Mouse (Mus musculus): ENCODE measurements around the gene Atp6v0c. TPM values are rescaled to one million over a fixed set of nuclear protein-coding genes. Genes with fewer than 3 reads are reported as not detected.

Gene Atp6v0c
- polyA plus RNA-seq, 1 experiment from 2014 or later, result 367 TPM

- Histone ChIP-seq H3K9ac (peak overlapping the region; percentile 90), H3K4me2 (peak overlapping the region; percentile 87), H3K27ac (peak overlapping the region; percentile 94), H3K4me3 (replicated peaks) (peak overlapping the region; percentile 83), H3K36me3 (peaks cover 32% of the 10 kb centered on the region), H3K27me3 (no peaks in the 10 kb centered on the region), H3K4me1 (replicated peaks) (peaks cover 63% of the 10 kb centered on the region), H3K9me3 (replicated peaks) (no peaks in the 10 kb centered on the region)
- under 1% methylated on average over 40 of the region's 41 CpGs for WGBS (ENCODE audit: insufficient replicate concordance)
- ATAC-seq (ENCODE audit: low read depth) (peak; percentile 52), DNase-seq (peak; percentile 64)
Measured at GRCm38 (mm10) chr17:24168590-24169277, 768 bp downstream of the Atp6v0c start.

- Histone ChIP-seq H3K36me3 (peaks cover 32% of the 10 kb centered on the region), H3K9ac (peak overlapping the region; percentile 90), H3K4me2 (peak overlapping the region; percentile 87), H3K4me1 (replicated peaks) (peaks cover 66% of the 10 kb centered on the region), H3K9me3 (replicated peaks) (no peaks in the 10 kb centered on the region), H3K4me3 (replicated peaks) (peak overlapping the region; percentile 83), H3K27me3 (no peaks in the 10 kb centered on the region), H3K27ac (peak overlapping the region; percentile 94)
- no peak for ATAC-seq (ENCODE audit: low read depth)
- WGBS (ENCODE audit: insufficient replicate concordance), result 33% methylated on average over 7 of the region's 7 CpGs
- no peak for DNase-seq
Measured at GRCm38 (mm10) chr17:24167891-24168505, 1.5 kb downstream of the Atp6v0c start.

DNA sequence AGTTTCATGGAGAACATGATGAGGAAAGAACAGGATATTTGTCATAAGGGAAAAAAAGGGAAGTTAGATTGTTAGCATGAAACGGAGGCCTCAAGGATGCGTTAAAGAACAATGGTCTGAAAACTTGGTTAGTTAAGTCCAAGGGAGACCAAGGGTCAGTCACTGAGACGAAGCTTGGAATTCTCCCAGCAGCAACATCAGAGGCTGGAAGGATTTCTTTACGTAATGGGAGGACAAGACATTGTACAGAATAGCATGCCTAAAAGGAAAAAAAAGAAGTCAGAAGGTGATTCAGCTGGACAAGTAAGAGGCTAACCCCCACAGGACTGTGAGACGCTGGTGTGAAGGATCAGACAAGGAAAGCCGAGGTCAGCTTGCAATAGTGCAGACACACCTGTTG, 2.4 kb downstream of the Atp6v0c start:
- Histone ChIP-seq H3K4me3 (replicated peaks) (peak overlapping the region; percentile 83), H3K4me2 (peak overlapping the region; percentile 87), H3K9ac (peak overlapping the region; percentile 90; the same call in 1 of the 2 replicates), H3K9me3 (replicated peaks) (no peaks in the 10 kb centered on the region), H3K36me3 (peaks cover 32% of the 10 kb centered on the region), H3K27me3 (no peaks in the 10 kb centered on the region), H3K4me1 (replicated peaks) (peaks cover 73% of the 10 kb centered on the region), H3K27ac (peak overlapping the region; percentile 94)
- ATAC-seq (ENCODE audit: low read depth) (no peak), DNase-seq (no peak)
- WGBS (ENCODE audit: insufficient replicate concordance), result 72% methylated on average over 6 of the region's 6 CpGs

- DNase-seq (no peak), ATAC-seq (ENCODE audit: low read depth) (no peak)
- H3K9me3 ChIP-seq (replicated peaks), result no peaks in the 10 kb centered on the region
- H3K27me3 ChIP-seq, result no peaks in the 10 kb centered on the region
- WGBS (ENCODE audit: insufficient replicate concordance), result 69% methylated on average over 11 of the region's 11 CpGs
- peaks cover 59% of the 10 kb centered on the region for H3K4me1 ChIP-seq (replicated peaks)
- no peak overlapping the region for H3K4me2 ChIP-seq
- peaks cover 32% of the 10 kb centered on the region for H3K36me3 ChIP-seq
- no peak overlapping the region for H3K4me3 ChIP-seq (replicated peaks)
- no peak overlapping the region for H3K9ac ChIP-seq
- H3K27ac ChIP-seq, result peak overlapping the region; percentile 37
Measured at GRCm38 (mm10) chr17:24164566-24165259, 4.8 kb downstream of the Atp6v0c start.

- Histone ChIP-seq H3K27me3 (no peaks in the 10 kb centered on the region), H3K4me1 (replicated peaks) (peaks cover 56% of the 10 kb centered on the region), H3K9ac (peak within 1 kb of the TSS; percentile 84), H3K4me2 (peak within 1 kb of the TSS; percentile 97), H3K9me3 (replicated peaks) (no peaks in the 10 kb centered on the region), H3K27ac (peak within 1 kb of the TSS; percentile 97), H3K4me3 (replicated peaks) (peak within 1 kb of the TSS; percentile 73), H3K36me3 (peaks cover 32% of the 10 kb centered on the region)
- ATAC-seq (ENCODE audit: low read depth) (peak; percentile 84), DNase-seq (peak; percentile 88)
- WGBS (ENCODE audit: insufficient replicate concordance), result under 1% methylated on average over 47 of the region's 47 CpGs
Measured at GRCm38 (mm10) chr17:24163176-24163962, 6.1 kb downstream of the Atp6v0c start, which contains the start of gene Amdhd2. TSS of gene Amdhd2 (minus strand) at chr17:24163766.

DNA sequence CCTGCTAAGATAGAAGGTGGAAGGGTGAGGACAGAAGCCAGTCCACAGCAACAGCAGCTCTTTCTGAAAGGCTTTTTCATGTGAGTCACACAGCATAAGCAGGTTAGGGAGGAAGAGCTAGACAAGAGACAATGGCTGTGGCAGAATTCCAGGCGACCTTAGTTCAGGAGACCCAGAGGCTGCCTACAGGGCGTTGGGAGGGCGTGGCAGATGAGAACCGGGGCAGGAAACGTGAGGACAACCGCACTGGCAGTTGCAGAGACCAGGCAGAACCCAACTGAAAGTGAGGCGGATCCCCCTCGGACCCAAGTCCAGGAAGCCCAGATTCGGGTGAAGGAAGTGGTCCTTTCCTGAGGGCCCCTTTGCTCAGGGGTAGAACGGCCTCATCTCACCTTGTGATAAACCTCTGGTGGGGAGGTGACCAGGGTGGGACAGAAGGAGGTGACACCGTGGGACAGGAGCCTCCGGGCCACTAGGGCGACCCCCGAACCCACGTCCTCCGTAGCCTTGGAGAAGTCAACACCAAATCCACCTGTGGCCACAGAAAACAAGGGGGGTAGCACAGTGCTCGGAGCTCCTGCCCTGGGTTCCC, 6.8 kb downstream of the Atp6v0c start:
- H3K4me1 ChIP-seq (replicated peaks), result peaks cover 49% of the 10 kb centered on the region
- DNase-seq, result peak; percentile 27
- 4% methylated on average over 17 of the region's 17 CpGs for WGBS (ENCODE audit: insufficient replicate concordance)

DNA sequence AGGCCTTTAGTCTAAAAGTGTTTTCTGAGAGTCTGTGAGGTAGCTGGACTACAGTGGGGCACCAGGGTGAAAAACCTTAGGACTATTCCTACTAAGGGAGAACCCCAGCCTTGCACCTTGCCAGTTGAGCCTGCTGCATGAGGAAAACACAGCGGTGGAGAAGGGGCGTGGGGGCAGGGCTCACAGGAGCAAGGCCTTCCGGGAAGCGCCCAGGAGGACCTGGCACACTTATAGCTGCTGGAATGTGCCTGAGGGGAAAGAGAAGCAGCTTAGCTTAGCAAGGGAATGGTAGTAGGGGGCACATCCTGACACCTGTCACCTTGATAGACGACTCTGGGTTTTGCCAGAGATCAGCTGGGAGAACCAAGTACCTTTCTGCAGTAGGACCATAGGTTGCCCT, 8.0 kb downstream of the Atp6v0c start:
- Histone ChIP-seq H3K27ac (no peak overlapping the region), H3K27me3 (no peaks in the 10 kb centered on the region), H3K9ac (no peak overlapping the region), H3K36me3 (peaks cover 20% of the 10 kb centered on the region), H3K4me3 (replicated peaks) (no peak overlapping the region), H3K4me2 (no peak overlapping the region), H3K4me1 (replicated peaks) (peaks cover 37% of the 10 kb centered on the region), H3K9me3 (replicated peaks) (no peaks in the 10 kb centered on the region)
- ATAC-seq (ENCODE audit: low read depth) (no peak), DNase-seq (no peak)
- WGBS (ENCODE audit: insufficient replicate concordance), result 71% methylated on average over 5 of the region's 5 CpGs

More for the DNA sequence above, 6.8 kb downstream of the Atp6v0c start:
- peak; percentile 9; the same call in 1 of the 2 replicates for ATAC-seq (ENCODE audit: low read depth)
- Histone ChIP-seq H3K9me3 (replicated peaks) (no peaks in the 10 kb centered on the region), H3K9ac (peak overlapping the region; percentile 84), H3K4me3 (replicated peaks) (peak overlapping the region; percentile 73), H3K4me2 (peak overlapping the region; percentile 97), H3K27ac (peak overlapping the region; percentile 97), H3K36me3 (peaks cover 32% of the 10 kb centered on the region), H3K27me3 (no peaks in the 10 kb centered on the region)

DNA sequence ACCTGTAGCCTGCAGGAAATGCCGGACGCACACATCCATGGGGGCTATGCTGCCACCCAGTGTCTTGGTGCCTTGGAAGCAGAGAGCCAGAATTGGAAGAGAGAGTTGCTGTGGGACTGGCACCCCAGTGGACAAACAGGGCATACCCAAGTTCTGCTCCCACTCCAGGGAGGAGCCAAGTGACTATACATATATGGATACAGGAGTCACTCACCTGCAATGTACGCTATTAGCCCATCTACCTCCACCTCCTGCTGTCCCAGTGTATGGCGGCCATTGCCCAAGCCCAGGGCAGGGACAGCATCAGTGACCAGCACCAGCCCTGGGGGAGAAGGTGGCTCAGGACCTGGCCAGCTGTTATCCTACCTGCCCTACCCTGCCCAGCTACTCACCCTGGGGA, 12.0 kb downstream of the Atp6v0c start:
- H3K27me3 ChIP-seq, result no peaks in the 10 kb centered on the region
- ATAC-seq (ENCODE audit: low read depth), result no peak
- peaks cover 39% of the 10 kb centered on the region for H3K4me1 ChIP-seq (replicated peaks)
- no peak overlapping the region for H3K4me2 ChIP-seq
- no peak overlapping the region for H3K9ac ChIP-seq
- H3K4me3 ChIP-seq (replicated peaks), result no peak overlapping the region
- no peak overlapping the region for H3K27ac ChIP-seq
- H3K36me3 ChIP-seq, result peaks cover 7% of the 10 kb centered on the region; the same call in 1 of the 2 replicates
- H3K9me3 ChIP-seq (replicated peaks), result no peaks in the 10 kb centered on the region
- WGBS (ENCODE audit: insufficient replicate concordance), result 95% methylated on average over 4 of the region's 4 CpGs
- DNase-seq, result no peak

DNA sequence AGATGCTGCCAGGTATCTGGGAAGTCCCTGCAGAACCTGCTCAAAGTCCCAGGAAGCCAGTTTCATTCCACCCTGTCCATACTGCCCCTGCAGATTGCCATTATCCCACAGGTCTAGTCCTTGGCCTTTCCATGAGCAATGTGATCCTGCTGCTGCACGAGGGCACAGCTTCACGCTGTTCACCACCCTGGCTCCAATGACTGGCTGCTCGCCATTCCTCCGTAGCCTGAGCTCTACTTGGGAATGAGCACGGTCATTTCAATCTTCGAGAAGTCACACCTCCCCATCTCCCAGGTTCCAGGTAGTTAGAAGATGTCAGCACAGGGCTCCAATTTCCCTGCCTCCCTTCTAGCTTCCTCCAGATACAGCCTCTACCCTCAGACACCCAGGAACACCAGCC, 12.4 kb downstream of the Atp6v0c start:
- Histone ChIP-seq H3K36me3 (peaks cover 7% of the 10 kb centered on the region; the same call in 1 of the 2 replicates), H3K9ac (no peak overlapping the region), H3K4me2 (no peak overlapping the region), H3K9me3 (replicated peaks) (no peaks in the 10 kb centered on the region), H3K27me3 (no peaks in the 10 kb centered on the region), H3K27ac (no peak overlapping the region), H3K4me1 (replicated peaks) (peaks cover 38% of the 10 kb centered on the region), H3K4me3 (replicated peaks) (no peak overlapping the region)
- ATAC-seq (ENCODE audit: low read depth), result no peak
- WGBS (ENCODE audit: insufficient replicate concordance), result 78% methylated on average over 6 of the region's 6 CpGs
- no peak for DNase-seq

GRCm38 (mm10) chr17:24156394-24156793, 13.1 kb downstream of the Atp6v0c start:
- no peak overlapping the region for H3K9ac ChIP-seq
- H3K27me3 ChIP-seq, result no peaks in the 10 kb centered on the region
- no peak overlapping the region for H3K4me3 ChIP-seq (replicated peaks)
- no peaks in the 10 kb centered on the region for H3K9me3 ChIP-seq (replicated peaks)
- ATAC-seq (ENCODE audit: low read depth) (no peak), DNase-seq (no peak)
- no peak overlapping the region for H3K4me2 ChIP-seq
- peaks cover 7% of the 10 kb centered on the region; the same call in 1 of the 2 replicates for H3K36me3 ChIP-seq
- peaks cover 38% of the 10 kb centered on the region for H3K4me1 ChIP-seq (replicated peaks)
- no peak overlapping the region for H3K27ac ChIP-seq
- WGBS (ENCODE audit: insufficient replicate concordance), result 78% methylated on average over 3 of the region's 3 CpGs
